In genomic region chr3:79283976-79284375, GRCm38 (mm10) we compare ENCODE assay signal across 16 mouse cellular contexts. TPM values are rescaled to one million over a fixed set of nuclear protein-coding genes. Genes with fewer than 3 reads are reported as not detected.
DNase-seq lines count a peak whose midpoint lies in the region; ATAC-seq and TF ChIP-seq lines count a peak whose summit lies in the region.
"Had no signal": no experiment of that assay in that cellular context is flagged by ENCODE, and none has a peak within 500 bp of the region (broad histone marks: within the 10 kb centered on the region; RNA-seq: fewer than 3 reads in every experiment).

No protein-coding gene starts in this region.

- H3K9ac ChIP-seq in heart, embryonic 11.5 days (ENCODE audit: low read depth, low read length) = no peak overlapping the region
- no peak overlapping the region for H3K9ac ChIP-seq in embryonic facial prominence, embryonic 15.5 days
- H3K9ac ChIP-seq in midbrain, embryonic 16.5 days (ENCODE audit: low read depth, low read length) = no peak overlapping the region
- H3K9ac ChIP-seq: liver, embryonic 13.5 days had no signal

- H3K27me3 ChIP-seq in heart, embryonic 11.5 days (ENCODE audit: control insufficient read depth, insufficient read depth, low read length) = no peaks in the 10 kb centered on the region
- H3K27me3 ChIP-seq in embryonic facial prominence, embryonic 15.5 days = no peaks in the 10 kb centered on the region
- H3K27me3 ChIP-seq in midbrain, embryonic 16.5 days (ENCODE audit: control insufficient read depth, insufficient read depth, low read depth, low read length) = no peaks in the 10 kb centered on the region; the same call in 1 of the 2 replicates
- H3K27me3 ChIP-seq in cerebellum, adult 2 months (ENCODE audit: control insufficient read depth, insufficient read depth, low read length) = no peaks in the 10 kb centered on the region

- no peak for ATAC-seq in heart, embryonic 11.5 days (replicated peaks; ENCODE audit: insufficient number of reproducible peaks, low FRiP score, low TSS enrichment)
- no peak for ATAC-seq in embryonic facial prominence, embryonic 15.5 days (ENCODE audit: insufficient number of reproducible peaks, low FRiP score, low TSS enrichment, low read depth)
- ATAC-seq in midbrain, embryonic 16.5 days = no peak
- ATAC-seq: intestine, postnatal 0 days had no signal

- no peak overlapping the region for H3K27ac ChIP-seq in heart, embryonic 11.5 days (ENCODE audit: low read depth, low read length)
- H3K27ac ChIP-seq in left cerebral cortex, adult 2 months = no peak overlapping the region
- 0 out of 2 replicates have a peak overlapping the region, but pooled peaks have one; percentile 40 for H3K27ac ChIP-seq in embryonic facial prominence, embryonic 15.5 days (replicated peaks)
- H3K27ac ChIP-seq in midbrain, embryonic 16.5 days (ENCODE audit: low read length) = no peak overlapping the region
- H3K27ac ChIP-seq in cerebellum, adult 2 months (ENCODE audit: insufficient read depth, low read length) = no peak overlapping the region
- H3K27ac ChIP-seq: liver, embryonic 13.5 days had no signal

- H3K36me3 ChIP-seq in heart, embryonic 11.5 days (ENCODE audit: control insufficient read depth, insufficient read depth, low read length) = no peaks in the 10 kb centered on the region
- no peaks in the 10 kb centered on the region for H3K36me3 ChIP-seq in embryonic facial prominence, embryonic 15.5 days
- no peaks in the 10 kb centered on the region for H3K36me3 ChIP-seq in midbrain, embryonic 16.5 days (ENCODE audit: control insufficient read depth, insufficient read depth, low read length)
- H3K36me3 ChIP-seq: liver, embryonic 13.5 days had no signal

- no peak for DNase-seq in heart, postnatal 36 days
- DNase-seq in left cerebral cortex, adult 2 months (ENCODE audit: extremely low spot score in 1 of 2, low spot score in 2 of 2) = no peak
- DNase-seq in left cerebral cortex, postnatal 14 days (ENCODE audit: low spot score in 2 of 2) = no peak
- no peak for DNase-seq in cerebellum, adult 2 months
- no peak for DNase-seq in spleen, postnatal 36 days (ENCODE audit: low spot score in 2 of 2)
- DNase-seq: adrenal gland, postnatal 25 days; cerebellum, adult 18-20 months; gastrocnemius, postnatal 10 days; liver, embryonic 13.5 days; retina, postnatal 1 day; thymus, postnatal 4 days had no signal

- intact Hi-C loops in heart, postnatal 36 days (cut with DNase I) = loop anchor here (1.0 to 10.0 kb wide), 4 partner anchors 19 to 329 kb away; no protein-coding TSS in a partner anchor
- intact Hi-C loops in left cerebral cortex, adult 2 months (cut with DNase I) = no loop called here
- intact Hi-C loops in left cerebral cortex, postnatal 14 days (cut with DNase I) = no loop called here

- peak overlapping the region; percentile 83; the same call in 1 of the 2 replicates for H3K4me2 ChIP-seq in heart, embryonic 11.5 days
- peak overlapping the region; percentile 71; the same call in 1 of the 2 replicates for H3K4me2 ChIP-seq in embryonic facial prominence, embryonic 15.5 days (replicated peaks)
- H3K4me2 ChIP-seq in midbrain, embryonic 16.5 days (ENCODE audit: low read length) = peak overlapping the region; percentile 75; the same call in 1 of the 2 replicates
- H3K4me2 ChIP-seq: liver, embryonic 13.5 days had no signal

- peaks cover 21% of the 10 kb centered on the region for H3K4me1 ChIP-seq in heart, embryonic 11.5 days (ENCODE audit: control insufficient read depth, insufficient read depth, low read length)
- peaks cover 39% of the 10 kb centered on the region for H3K4me1 ChIP-seq in embryonic facial prominence, embryonic 15.5 days
- peaks cover 40% of the 10 kb centered on the region for H3K4me1 ChIP-seq in midbrain, embryonic 16.5 days (ENCODE audit: control insufficient read depth, insufficient read depth, low read length)
- H3K4me1 ChIP-seq in cerebellum, adult 2 months (ENCODE audit: control insufficient read depth, insufficient read depth, low read length) = peaks cover 2% of the 10 kb centered on the region

- no peak for TF ChIP-seq CTCF in left cerebral cortex, adult 2 months (IDR thresholded peaks at IDR 0.05)
- TF ChIP-seq CTCF in cerebellum, adult 2 months (IDR thresholded peaks at IDR 0.05; ENCODE audit: borderline replicate concordance, insufficient read depth, low read depth, low read length) = no peak

- no peak overlapping the region for H3K4me3 ChIP-seq in heart, embryonic 11.5 days (ENCODE audit: low read depth, low read length)
- H3K4me3 ChIP-seq in left cerebral cortex, adult 2 months = peak overlapping the region; percentile 88
- no peak overlapping the region for H3K4me3 ChIP-seq in embryonic facial prominence, embryonic 15.5 days (replicated peaks)
- no peak overlapping the region for H3K4me3 ChIP-seq in midbrain, embryonic 16.5 days (ENCODE audit: low read depth, low read length)
- H3K4me3 ChIP-seq in cerebellum, adult 2 months (replicated peaks; ENCODE audit: insufficient read depth, low read depth, low read length) = no peak overlapping the region
- H3K4me3 ChIP-seq: liver, embryonic 13.5 days had no signal

- TF ChIP-seq POLR2A in cerebellum, adult 2 months (IDR thresholded peaks at IDR 0.05; ENCODE audit: borderline replicate concordance, insufficient read depth, low read length) = no peak

- WGBS in heart, embryonic 11.5 days (ENCODE audit: insufficient replicate concordance) = 69% methylated on average over 3 of the region's 3 CpGs
- WGBS in embryonic facial prominence, embryonic 15.5 days = 27% methylated on average over 3 of the region's 3 CpGs
- WGBS in midbrain, embryonic 16.5 days = 73% methylated on average over 3 of the region's 3 CpGs
- WGBS in cerebellum, adult 2 months = 81% methylated on average over 3 of the region's 3 CpGs

- no peaks in the 10 kb centered on the region for H3K9me3 ChIP-seq in heart, embryonic 11.5 days (replicated peaks; ENCODE audit: control insufficient read depth, low read length)
- no peaks in the 10 kb centered on the region for H3K9me3 ChIP-seq in embryonic facial prominence, embryonic 15.5 days (replicated peaks)
- H3K9me3 ChIP-seq in midbrain, embryonic 16.5 days (replicated peaks; ENCODE audit: control insufficient read depth, low read length, poor library complexity, severe bottlenecking) = no peaks in the 10 kb centered on the region
- H3K9me3 ChIP-seq: liver, embryonic 13.5 days had no signal

RNA-seq across cellular contexts. Expression of gene Rapgef2, which starts 2.3 kb away (rescaled TPM):
- polyA plus RNA-seq in heart, embryonic 11.5 days (2014; fragmentation: Nextera tagmentation; extraction: Ambion mirVana) = 5.4 and 5.9 TPM in 2 replicates
- total RNA-seq in heart, postnatal 36 days (2021) = 10 to 100 TPM; 35.1 to 35.4 TPM
- 100 to 1,000 TPM; 122 to 130 TPM for total RNA-seq in left cerebral cortex, adult 2 months (2021)
- 100 to 1,000 TPM; 102 to 103 TPM for total RNA-seq in left cerebral cortex, postnatal 14 days (2021)
- polyA plus RNA-seq in embryonic facial prominence, embryonic 15.5 days (2015; fragmentation: Nextera tagmentation; extraction: Ambion mirVana) = 7.3 and 7.5 TPM in 2 replicates
- 15.5 and 15.6 TPM in 2 replicates for polyA plus RNA-seq in midbrain, embryonic 16.5 days (2015; fragmentation: Nextera tagmentation; extraction: Ambion mirVana)
- 29.3 and 30.5 TPM in 2 replicates for polyA plus RNA-seq in cerebellum, adult 2 months (2012; rRNA removed)

RNA-seq across cellular contexts. Expression of gene Gm17359, which starts 52.5 kb away (rescaled TPM):
- not detected in 2 replicates for polyA plus RNA-seq in heart, embryonic 11.5 days (2014; fragmentation: Nextera tagmentation; extraction: Ambion mirVana)
- total RNA-seq in heart, postnatal 36 days (2021) = not detected
- total RNA-seq in left cerebral cortex, adult 2 months (2021) = not detected
- total RNA-seq in left cerebral cortex, postnatal 14 days (2021) = not detected
- not detected in 2 replicates for polyA plus RNA-seq in embryonic facial prominence, embryonic 15.5 days (2015; fragmentation: Nextera tagmentation; extraction: Ambion mirVana)
- 0.25 TPM in 1 of 2 replicates, not detected in the other for polyA plus RNA-seq in midbrain, embryonic 16.5 days (2015; fragmentation: Nextera tagmentation; extraction: Ambion mirVana)
- polyA plus RNA-seq in cerebellum, adult 2 months (2012; rRNA removed) = not detected in 2 replicates
- total RNA-seq: adrenal gland, postnatal 25 days; gastrocnemius, postnatal 10 days had no signal
- polyA plus RNA-seq: embryonic facial prominence, embryonic 11.5 days; intestine, postnatal 0 days; liver, embryonic 13.5 days had no signal
